Mouse (Mus musculus) thymus, adult 2 months (tissue): ENCODE results near the gene Ntrk3. TPM values are rescaled to one million over a fixed set of nuclear protein-coding genes. Genes with fewer than 3 reads are reported as not detected.

Source experiments
- DNase-seq: peaks from one replicate; pipeline ENCODE4 v3.0.0; 2021
- H3K27ac ChIP-seq: fragments of 200-500 bp; 2 replicates; pipeline ENCODE4 v1.5.1; 2012; ENCODE audit warnings: low read length, control low read depth; ENCODE audit not compliant: control insufficient read depth, insufficient read depth
- H3K27me3 ChIP-seq: fragments of 200-500 bp; 2 replicates; pipeline ENCODE4 v1.6.1; 2012; ENCODE audit warnings: mild to moderate bottlenecking, low read length, moderate library complexity, mixed read lengths; ENCODE audit not compliant: control insufficient read depth, insufficient read depth
- H3K36me3 ChIP-seq: fragments of 200-500 bp; 2 replicates; pipeline ENCODE4 v1.6.1; 2012; ENCODE audit warnings: mild to moderate bottlenecking, low read length, moderate library complexity; ENCODE audit not compliant: control insufficient read depth, insufficient read depth
- H3K4me1 ChIP-seq: fragments of 200-500 bp; replicated peaks from 2 replicates; pipeline ENCODE4 v1.6.1; 2012; ENCODE audit warnings: low read length; ENCODE audit not compliant: control insufficient read depth, insufficient read depth
- H3K4me3 ChIP-seq: fragments of 200-500 bp; 2 replicates; pipeline ENCODE4 v1.5.1; 2012; ENCODE audit warnings: mild to moderate bottlenecking, low read length, control low read depth, moderate library complexity; ENCODE audit not compliant: control insufficient read depth, insufficient read depth
- CTCF ChIP-seq: fragments of 200-500 bp; IDR thresholded peaks from 2 replicates; pipeline ENCODE4 v1.5.1; 2012; ENCODE audit warnings: mild to moderate bottlenecking, control low read depth, low read length, moderate library complexity, borderline replicate concordance; ENCODE audit not compliant: control insufficient read depth, poor library complexity, insufficient read depth; ENCODE audit errors: extremely low read depth
- POLR2A ChIP-seq: fragments of 200-500 bp; IDR thresholded peaks from 2 replicates; pipeline ENCODE4 v1.6.1; 2012; ENCODE audit warnings: mild to moderate bottlenecking, low read length, control low read depth, moderate library complexity; ENCODE audit not compliant: control insufficient read depth, poor library complexity, insufficient read depth; ENCODE audit errors: extremely low read depth
- WGBS: fragments of 180-500 bp; shearing (Covaris S2); methylation state at CpG from one replicate; pipeline ENCODE4 v1.1.7; 2018; 5-methylcytosine and 5-hydroxymethylcytosine counted together
- polyA plus RNA-seq: library from polyadenylated mRNA; depleted of rRNA; stranded (reverse); fragments of >200 nt; gene quantifications from 2 replicates; pipeline ENCODE4 v1.2.3, GENCODE M21; 2012

The Ntrk3 gene
- polyA plus RNA-seq, 1 experiment: 54.7 TPM

DNA sequence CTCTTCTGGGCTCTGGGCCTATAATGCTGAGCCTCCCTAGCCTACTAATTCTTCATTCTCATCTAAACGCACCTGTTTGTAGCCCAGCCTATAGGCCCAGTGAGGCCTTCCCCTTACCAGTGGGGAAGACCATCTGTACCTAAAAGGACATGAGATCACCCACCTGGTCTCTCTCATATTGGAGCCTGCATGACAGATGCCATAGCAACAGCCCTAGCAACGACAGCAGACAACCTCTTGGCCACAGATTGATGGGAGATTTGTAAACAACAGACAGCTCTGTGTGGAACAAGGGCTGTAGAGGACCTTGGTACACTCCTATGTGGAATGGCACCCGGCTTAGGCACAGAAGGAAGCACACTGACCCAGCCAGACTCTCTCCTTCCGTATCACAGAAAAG is 195.3 kb downstream of the Ntrk3 start:
- no peak overlapping the region for H3K4me3 ChIP-seq
- H3K36me3 ChIP-seq: no peaks in the 10 kb centered on the region
- H3K27me3 ChIP-seq: no peaks in the 10 kb centered on the region
- H3K27ac ChIP-seq: no peak overlapping the region
- 76% methylated on average over 4 of the region's 4 CpGs for WGBS
- no peak for TF ChIP-seq CTCF
- no peak for TF ChIP-seq POLR2A
- no peaks in the 10 kb centered on the region for H3K4me1 ChIP-seq
- no peak for DNase-seq

DNA sequence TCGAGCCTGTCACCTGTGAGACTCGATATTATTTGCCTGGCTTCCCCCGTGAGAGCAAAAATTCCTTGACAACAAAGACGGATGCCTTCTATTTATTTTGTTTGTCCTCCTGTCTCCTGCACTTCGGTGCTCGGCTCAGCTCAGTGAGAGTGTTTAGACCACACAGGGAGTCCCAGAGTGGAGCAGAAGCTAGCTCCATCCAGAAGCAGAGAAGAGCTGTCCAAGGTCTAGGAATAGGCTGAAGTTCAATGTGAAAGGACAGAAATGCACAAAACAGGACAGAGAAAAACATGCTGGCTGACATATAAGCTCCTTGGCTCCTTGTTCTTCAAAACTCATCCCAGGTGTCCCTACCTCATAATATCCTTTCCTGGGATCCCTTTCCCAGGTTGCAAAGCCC is 207.5 kb downstream of the Ntrk3 start:
- no peak for TF ChIP-seq POLR2A
- TF ChIP-seq CTCF: no peak
- Histone ChIP-seq H3K36me3 (no peaks in the 10 kb centered on the region), H3K4me3 (no peak overlapping the region), H3K4me1 (no peaks in the 10 kb centered on the region), H3K27ac (no peak overlapping the region), H3K27me3 (no peaks in the 10 kb centered on the region)
- DNase-seq: no peak
- WGBS: 71% methylated on average over 6 of the region's 6 CpGs

DNA sequence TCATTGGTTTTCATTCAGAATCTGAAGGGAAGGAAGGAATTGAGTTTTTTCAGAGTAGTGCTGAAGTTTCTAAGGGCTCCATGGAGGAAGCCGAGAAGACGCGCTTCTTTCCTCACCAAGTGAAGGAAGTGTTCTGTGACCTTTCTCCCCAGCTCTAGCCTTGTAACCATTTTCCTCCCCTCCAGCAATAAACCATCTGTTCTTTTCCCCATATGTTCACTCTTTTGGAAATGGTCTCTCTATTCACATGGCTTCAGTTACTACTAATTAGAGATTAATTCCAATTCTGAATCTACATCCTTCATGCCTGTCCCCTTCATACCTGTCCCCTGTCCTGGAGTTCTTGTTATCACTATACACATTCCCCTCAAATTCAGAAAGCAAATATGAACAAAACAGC is 209.8 kb downstream of the Ntrk3 start:
- TF ChIP-seq POLR2A (no peak), CTCF (no peak)
- WGBS: 90% methylated on average over 3 of the region's 3 CpGs
- DNase-seq: no peak
- Histone ChIP-seq H3K4me1 (no peaks in the 10 kb centered on the region), H3K36me3 (no peaks in the 10 kb centered on the region), H3K4me3 (no peak overlapping the region), H3K27ac (no peak overlapping the region), H3K27me3 (no peaks in the 10 kb centered on the region)

DNA sequence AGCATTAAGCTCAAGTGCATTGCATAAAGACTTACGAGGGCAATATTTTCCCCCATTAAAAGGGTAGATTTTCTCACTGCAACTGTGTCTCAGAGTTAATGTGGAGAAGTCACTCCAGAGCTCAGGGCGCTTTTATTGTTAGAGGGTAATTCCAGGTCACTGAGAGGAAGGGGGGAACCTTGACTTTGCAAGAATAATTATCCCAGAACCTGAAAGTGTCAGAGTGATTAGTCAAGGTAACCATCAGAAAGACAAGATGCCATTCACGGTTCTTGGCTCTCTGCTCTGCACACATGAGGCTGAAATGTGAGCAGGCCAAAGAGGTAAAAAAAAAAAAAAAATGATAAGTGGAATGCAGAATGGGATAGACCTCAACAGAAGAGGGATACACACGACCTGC is 210.2 kb downstream of the Ntrk3 start:
- no peak for TF ChIP-seq CTCF
- H3K27ac ChIP-seq: no peak overlapping the region
- no peak overlapping the region for H3K4me3 ChIP-seq
- no peaks in the 10 kb centered on the region for H3K36me3 ChIP-seq
- WGBS: 72% methylated on average over 4 of the region's 4 CpGs
- H3K27me3 ChIP-seq: no peaks in the 10 kb centered on the region
- no peaks in the 10 kb centered on the region for H3K4me1 ChIP-seq
- DNase-seq: no peak

DNA sequence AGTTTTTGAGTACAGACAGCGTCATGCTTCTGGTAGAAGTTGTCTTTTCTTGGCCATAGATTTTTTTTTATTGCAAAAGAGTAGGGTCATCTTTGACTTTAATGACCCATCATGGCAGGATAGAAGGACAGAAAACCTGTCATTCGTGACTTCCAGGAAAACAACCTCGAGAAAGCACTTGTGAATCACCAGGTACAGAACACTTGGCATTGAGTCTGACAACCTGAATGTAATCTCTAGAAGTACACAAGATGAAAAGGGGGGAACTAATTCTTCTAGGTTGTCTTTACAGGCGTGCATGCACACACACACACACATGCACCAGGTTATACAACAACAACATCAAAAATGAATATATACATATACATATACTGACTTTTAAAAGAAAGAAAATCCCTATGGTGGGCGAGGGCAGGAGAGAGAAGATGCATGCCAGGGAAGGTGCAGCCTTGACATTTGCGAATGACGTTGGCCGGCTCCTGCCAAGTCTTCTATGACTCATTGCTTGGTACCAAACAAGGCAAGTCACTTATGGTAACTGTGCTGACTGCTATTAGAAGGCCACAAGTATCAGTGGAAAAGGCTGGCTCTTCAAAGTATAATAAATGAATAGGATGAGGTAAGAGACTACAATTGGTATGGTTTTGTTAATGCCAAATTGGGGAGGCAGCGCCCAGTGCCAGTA is 217.4 kb downstream of the Ntrk3 start:
- DNase-seq: no peak
- no peak overlapping the region for H3K4me3 ChIP-seq
- H3K36me3 ChIP-seq: no peaks in the 10 kb centered on the region
- no peaks in the 10 kb centered on the region for H3K27me3 ChIP-seq
- H3K27ac ChIP-seq: no peak overlapping the region
- WGBS: 92% methylated on average over 9 of the region's 9 CpGs
- no peak for TF ChIP-seq POLR2A
- no peak for TF ChIP-seq CTCF
- no peaks in the 10 kb centered on the region for H3K4me1 ChIP-seq

DNA sequence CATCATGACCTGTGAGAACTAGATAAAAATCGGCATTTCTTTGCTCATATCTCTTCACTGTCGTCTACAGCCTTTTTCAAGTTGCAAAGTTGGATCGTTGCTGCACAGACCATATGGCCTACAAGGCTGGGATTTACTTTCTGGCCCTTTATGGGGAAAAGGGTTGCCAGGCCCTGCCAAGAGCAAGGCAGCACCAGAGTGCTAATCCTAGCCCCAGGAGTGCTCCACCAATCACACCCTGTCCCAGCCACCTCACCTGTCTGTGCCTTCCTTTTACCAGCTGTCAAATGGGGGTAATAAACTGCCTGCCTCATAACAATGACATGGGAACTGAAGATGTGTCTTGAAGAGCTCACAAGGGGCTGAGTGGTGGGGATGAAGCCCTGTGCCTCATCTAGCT is 218.1 kb downstream of the Ntrk3 start:
- Histone ChIP-seq H3K4me1 (no peaks in the 10 kb centered on the region), H3K27ac (no peak overlapping the region), H3K36me3 (no peaks in the 10 kb centered on the region), H3K4me3 (no peak overlapping the region), H3K27me3 (no peaks in the 10 kb centered on the region)
- TF ChIP-seq CTCF: no peak
- no peak for TF ChIP-seq POLR2A
- DNase-seq: no peak
- 91% methylated on average over 3 of the region's 3 CpGs for WGBS
